Mouse (Mus musculus) cerebellum, adult 2 months (tissue): Measurements from ENCODE around the gene Sell.

ENCODE experiments used
- CTCF ChIP-seq: fragments of 200-500 bp; IDR thresholded peaks from 2 replicates; pipeline ENCODE4 v1.5.1; 2011; ENCODE audit warnings: low read depth, mild to moderate bottlenecking, control low read depth, low read length, moderate library complexity, borderline replicate concordance; ENCODE audit not compliant: insufficient read depth
- POLR2A ChIP-seq: fragments of 200-500 bp; IDR thresholded peaks from 2 replicates; pipeline ENCODE4 v1.6.1; 2011; ENCODE audit warnings: low read length, control low read depth, borderline replicate concordance; ENCODE audit not compliant: insufficient read depth

GRCm38 (mm10) chr1:164087872-164088271 lies 26.1 kb downstream of the Sell start:
- TF ChIP-seq POLR2A, result no peak
- TF ChIP-seq CTCF, result no peak
